Mouse (Mus musculus): ENCODE data around the gene Gpr35. TPM values are rescaled to one million over a fixed set of nuclear protein-coding genes. Genes with fewer than 3 reads are reported as not detected.

The Gpr35 gene
- polyA plus RNA-seq, 1 experiment, result not detected

DNA sequence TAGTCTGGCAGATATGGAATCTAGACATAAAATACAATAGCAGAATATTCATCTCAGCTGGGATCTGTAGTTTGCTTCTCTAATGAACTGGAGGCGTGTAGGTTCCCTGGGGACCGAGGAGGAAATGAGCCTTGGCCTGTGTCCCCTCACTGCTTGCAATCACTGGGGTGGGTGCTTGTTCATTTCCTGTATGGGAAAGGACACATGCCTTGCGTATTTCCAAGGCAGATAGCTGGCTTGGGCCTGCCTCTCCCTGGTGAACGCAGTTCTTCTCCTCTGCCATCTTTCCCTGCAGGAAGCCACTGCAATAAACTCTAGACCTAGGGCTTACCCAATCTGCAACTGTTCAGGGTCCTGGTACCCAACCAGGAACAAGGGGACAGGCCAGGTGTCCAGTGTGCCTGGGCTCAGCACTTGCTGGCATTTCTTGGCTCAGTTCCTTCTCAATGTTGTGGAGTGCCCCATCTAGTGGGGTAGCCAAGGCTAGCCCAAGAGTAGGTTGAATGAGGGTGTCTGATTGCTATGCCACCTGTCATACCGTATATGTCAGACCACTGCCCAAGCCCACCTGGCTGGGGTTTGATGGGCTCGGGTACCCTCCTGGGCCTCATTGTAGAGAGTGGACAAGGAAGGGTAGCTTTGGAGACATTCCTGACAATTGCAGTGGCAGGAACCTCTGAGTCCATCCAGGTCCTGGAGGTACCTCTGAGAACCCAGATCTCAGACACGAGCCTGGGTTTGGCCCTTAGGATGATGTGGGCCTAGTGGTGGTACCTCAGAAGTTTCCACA, 30.6 kb downstream of the Gpr35 start:
- no peak for TF ChIP-seq EP300 (IDR thresholded peaks at IDR 0.05; ENCODE audit: insufficient read depth, low read depth, low read length)
- TF ChIP-seq POLR2A (IDR thresholded peaks at IDR 0.05; ENCODE audit: insufficient read depth, low read length), result no peak
- no peak for TF ChIP-seq CTCF (IDR thresholded peaks at IDR 0.05; ENCODE audit: low read depth, low read length)

DNA sequence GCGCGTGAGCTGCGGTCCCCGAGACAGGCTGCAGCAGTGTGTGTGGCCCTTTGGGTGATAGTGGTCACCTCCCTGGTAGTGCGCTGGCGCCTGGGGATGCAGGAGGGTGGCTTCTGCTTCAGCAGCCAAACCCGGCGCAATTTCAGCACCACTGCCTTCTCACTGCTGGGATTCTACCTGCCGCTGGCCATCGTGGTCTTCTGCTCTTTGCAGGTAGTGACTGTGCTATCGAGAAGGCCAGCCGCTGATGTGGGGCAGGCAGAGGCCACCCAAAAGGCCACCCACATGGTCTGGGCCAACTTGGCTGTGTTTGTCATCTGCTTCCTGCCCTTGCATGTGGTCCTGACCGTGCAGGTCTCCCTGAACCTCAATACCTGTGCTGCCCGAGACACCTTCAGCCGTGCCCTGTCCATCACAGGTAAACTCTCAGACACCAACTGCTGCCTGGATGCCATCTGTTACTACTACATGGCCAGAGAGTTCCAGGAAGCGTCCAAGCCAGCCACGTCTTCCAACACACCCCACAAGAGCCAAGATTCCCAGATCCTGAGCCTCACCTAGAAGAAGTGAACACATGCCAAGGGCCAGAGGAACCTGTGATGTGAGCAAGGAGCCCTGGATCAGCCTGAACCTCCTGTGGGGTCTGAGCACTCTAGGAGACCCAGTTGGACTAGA, 32.4 kb downstream of the Gpr35 start:
- H3K4me3 ChIP-seq (ENCODE audit: low read depth, low read length), result no peak overlapping the region
- H3K27ac ChIP-seq (ENCODE audit: insufficient read depth, low read length), result no peak overlapping the region
- H3K27me3 ChIP-seq (ENCODE audit: control insufficient read depth, insufficient read depth, low read length, poor library complexity, severe bottlenecking), result no peaks in the 10 kb centered on the region
- TF ChIP-seq POLR2A (IDR thresholded peaks at IDR 0.05; ENCODE audit: insufficient read depth, low read length), result no peak
- TF ChIP-seq EP300 (IDR thresholded peaks at IDR 0.05; ENCODE audit: insufficient read depth, low read depth, low read length), result no peak
- no peak for TF ChIP-seq CTCF (IDR thresholded peaks at IDR 0.05; ENCODE audit: low read depth, low read length)
- H3K9me3 ChIP-seq (replicated peaks; ENCODE audit: control insufficient read depth, insufficient read depth, low read length, poor library complexity, severe bottlenecking), result no peaks in the 10 kb centered on the region
- H3K4me1 ChIP-seq (ENCODE audit: control insufficient read depth, insufficient read depth, low read length), result peaks cover 5% of the 10 kb centered on the region
- H3K9ac ChIP-seq (ENCODE audit: low read depth, poor library complexity, severe bottlenecking), result no peak overlapping the region
- H3K36me3 ChIP-seq (ENCODE audit: control insufficient read depth, insufficient read depth, low read length, poor library complexity, severe bottlenecking), result no peaks in the 10 kb centered on the region

More for the DNA sequence above, 30.6 kb downstream of the Gpr35 start:
- H3K9me3 ChIP-seq (replicated peaks; ENCODE audit: control insufficient read depth, insufficient read depth, low read length, poor library complexity, severe bottlenecking), result no peaks in the 10 kb centered on the region
- no peaks in the 10 kb centered on the region for H3K27me3 ChIP-seq (ENCODE audit: control insufficient read depth, insufficient read depth, low read length, poor library complexity, severe bottlenecking)
- no peak overlapping the region for H3K4me3 ChIP-seq (ENCODE audit: low read depth, low read length)
- H3K27ac ChIP-seq (ENCODE audit: insufficient read depth, low read length), result no peak overlapping the region
- no peaks in the 10 kb centered on the region for H3K36me3 ChIP-seq (ENCODE audit: control insufficient read depth, insufficient read depth, low read length, poor library complexity, severe bottlenecking)
- peaks cover 5% of the 10 kb centered on the region for H3K4me1 ChIP-seq (ENCODE audit: control insufficient read depth, insufficient read depth, low read length)
- H3K9ac ChIP-seq (ENCODE audit: low read depth, poor library complexity, severe bottlenecking), result no peak overlapping the region

DNA sequence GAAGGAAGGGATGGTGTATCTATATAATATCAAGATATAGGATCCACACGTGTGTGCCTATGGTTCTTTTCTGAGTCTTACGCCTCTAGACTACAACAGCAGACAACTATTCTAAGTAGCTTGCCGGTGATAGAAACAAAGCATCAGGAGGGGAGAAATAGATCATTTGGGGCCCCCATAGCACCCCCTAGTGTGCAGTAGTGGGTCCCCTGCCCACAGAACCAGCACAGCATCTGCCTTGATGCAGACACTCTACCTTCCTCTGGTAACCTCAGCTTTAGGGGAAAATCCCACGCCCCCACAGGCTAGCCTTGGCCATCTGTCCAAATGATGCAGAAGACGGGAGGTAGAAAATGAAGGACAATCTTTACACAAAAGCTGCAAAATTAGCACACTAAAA, 34.3 kb downstream of the Gpr35 start:
- Histone ChIP-seq H3K4me1 (ENCODE audit: control insufficient read depth, insufficient read depth, low read length) (no peaks in the 10 kb centered on the region), H3K9me3 (replicated peaks; ENCODE audit: control insufficient read depth, insufficient read depth, low read length, poor library complexity, severe bottlenecking) (no peaks in the 10 kb centered on the region), H3K9ac (ENCODE audit: low read depth, poor library complexity, severe bottlenecking) (no peak overlapping the region), H3K27ac (ENCODE audit: insufficient read depth, low read length) (no peak overlapping the region), H3K4me3 (ENCODE audit: low read depth, low read length) (no peak overlapping the region), H3K36me3 (ENCODE audit: control insufficient read depth, insufficient read depth, low read length, poor library complexity, severe bottlenecking) (no peaks in the 10 kb centered on the region), H3K27me3 (ENCODE audit: control insufficient read depth, insufficient read depth, low read length, poor library complexity, severe bottlenecking) (no peaks in the 10 kb centered on the region)
- TF ChIP-seq EP300 (IDR thresholded peaks at IDR 0.05; ENCODE audit: insufficient read depth, low read depth, low read length), result no peak
- no peak for TF ChIP-seq POLR2A (IDR thresholded peaks at IDR 0.05; ENCODE audit: insufficient read depth, low read length)
- no peak for TF ChIP-seq CTCF (IDR thresholded peaks at IDR 0.05; ENCODE audit: low read depth, low read length)

GRCm38 (mm10) chr1:92988894-92989293, 38.2 kb downstream of the Gpr35 start:
- no peak overlapping the region for H3K27ac ChIP-seq (ENCODE audit: insufficient read depth, low read length)
- H3K36me3 ChIP-seq (ENCODE audit: control insufficient read depth, insufficient read depth, low read length, poor library complexity, severe bottlenecking), result no peaks in the 10 kb centered on the region
- H3K9ac ChIP-seq (ENCODE audit: low read depth, poor library complexity, severe bottlenecking), result no peak overlapping the region
- no peak for TF ChIP-seq EP300 (IDR thresholded peaks at IDR 0.05; ENCODE audit: insufficient read depth, low read depth, low read length)
- no peak for TF ChIP-seq CTCF (IDR thresholded peaks at IDR 0.05; ENCODE audit: low read depth, low read length)
- TF ChIP-seq POLR2A (IDR thresholded peaks at IDR 0.05; ENCODE audit: insufficient read depth, low read length), result no peak
- H3K9me3 ChIP-seq (replicated peaks; ENCODE audit: control insufficient read depth, insufficient read depth, low read length, poor library complexity, severe bottlenecking), result no peaks in the 10 kb centered on the region
- H3K27me3 ChIP-seq (ENCODE audit: control insufficient read depth, insufficient read depth, low read length, poor library complexity, severe bottlenecking), result no peaks in the 10 kb centered on the region
- H3K4me1 ChIP-seq (ENCODE audit: control insufficient read depth, insufficient read depth, low read length), result no peaks in the 10 kb centered on the region
- no peak overlapping the region for H3K4me3 ChIP-seq (ENCODE audit: low read depth, low read length)

GRCm38 (mm10) chr1:92989891-92990290, 39.2 kb downstream of the Gpr35 start:
- H3K9ac ChIP-seq (ENCODE audit: low read depth, poor library complexity, severe bottlenecking), result no peak overlapping the region
- no peaks in the 10 kb centered on the region for H3K4me1 ChIP-seq (ENCODE audit: control insufficient read depth, insufficient read depth, low read length)
- no peaks in the 10 kb centered on the region for H3K27me3 ChIP-seq (ENCODE audit: control insufficient read depth, insufficient read depth, low read length, poor library complexity, severe bottlenecking)
- TF ChIP-seq CTCF (IDR thresholded peaks at IDR 0.05; ENCODE audit: low read depth, low read length), result no peak
- no peak overlapping the region for H3K27ac ChIP-seq (ENCODE audit: insufficient read depth, low read length)
- H3K36me3 ChIP-seq (ENCODE audit: control insufficient read depth, insufficient read depth, low read length, poor library complexity, severe bottlenecking), result no peaks in the 10 kb centered on the region
- H3K9me3 ChIP-seq (replicated peaks; ENCODE audit: control insufficient read depth, insufficient read depth, low read length, poor library complexity, severe bottlenecking), result no peaks in the 10 kb centered on the region
- no peak overlapping the region for H3K4me3 ChIP-seq (ENCODE audit: low read depth, low read length)

DNA sequence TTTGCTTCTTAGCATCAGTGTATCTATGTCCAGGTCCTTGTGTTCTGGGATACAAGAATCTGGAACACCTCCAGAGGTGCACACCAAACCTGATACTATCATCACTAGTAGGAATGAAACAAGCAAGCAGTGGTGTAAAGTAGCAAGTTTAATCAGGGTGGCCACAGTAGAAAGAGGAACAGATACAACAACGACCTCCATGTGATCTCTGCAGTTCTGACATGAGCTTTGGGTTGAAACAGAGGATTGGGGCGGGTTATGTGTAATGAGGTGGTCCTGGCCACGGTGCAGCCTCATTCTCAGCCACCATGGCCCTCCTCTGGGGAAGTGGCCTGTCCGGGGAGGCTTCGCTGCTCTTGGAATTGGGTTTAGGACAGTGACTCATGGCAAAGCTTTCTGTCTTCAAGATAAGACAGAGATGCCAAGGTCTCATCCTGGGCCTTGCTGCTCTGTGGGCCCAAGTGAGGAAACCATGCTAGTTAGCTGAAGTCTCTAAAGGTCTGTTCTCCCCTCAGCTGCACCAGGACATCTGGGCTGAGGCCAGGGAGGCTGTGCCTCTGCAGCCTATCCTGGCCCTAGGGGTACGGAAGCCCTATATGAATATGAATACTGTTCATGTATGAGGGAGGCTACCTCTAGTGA, 41.7 kb downstream of the Gpr35 start:
- TF ChIP-seq EP300 (IDR thresholded peaks at IDR 0.05; ENCODE audit: insufficient read depth, low read depth, low read length), result no peak
- no peak for TF ChIP-seq POLR2A (IDR thresholded peaks at IDR 0.05; ENCODE audit: insufficient read depth, low read length)
- TF ChIP-seq CTCF (IDR thresholded peaks at IDR 0.05; ENCODE audit: low read depth, low read length), result no peak
- no peaks in the 10 kb centered on the region for H3K36me3 ChIP-seq (ENCODE audit: control insufficient read depth, insufficient read depth, low read length, poor library complexity, severe bottlenecking)

More for the DNA sequence above, 41.7 kb downstream of the Gpr35 start:
- Histone ChIP-seq H3K27ac (ENCODE audit: insufficient read depth, low read length) (no peak overlapping the region), H3K9ac (ENCODE audit: low read depth, poor library complexity, severe bottlenecking) (no peak overlapping the region), H3K4me1 (ENCODE audit: control insufficient read depth, insufficient read depth, low read length) (no peaks in the 10 kb centered on the region), H3K4me3 (ENCODE audit: low read depth, low read length) (no peak overlapping the region), H3K27me3 (ENCODE audit: control insufficient read depth, insufficient read depth, low read length, poor library complexity, severe bottlenecking) (no peaks in the 10 kb centered on the region), H3K9me3 (replicated peaks; ENCODE audit: control insufficient read depth, insufficient read depth, low read length, poor library complexity, severe bottlenecking) (no peaks in the 10 kb centered on the region)

Data from ES-Bruce4 (cell line).